Mouse (Mus musculus) liver, embryonic 16.5 days (tissue): Measurements from ENCODE around the gene Spata13. TPM values are rescaled to one million over a fixed set of nuclear protein-coding genes. Genes with fewer than 3 reads are reported as not detected.

Experiments
- ATAC-seq: fragments of 200-750 bp; cut with Nextera tagmentation; 2 replicates; pipeline ENCODE4 v1.8.0; 2017; ENCODE audit warnings: low read depth, mild to moderate bottlenecking, moderate number of reproducible peaks, moderate library complexity
- H3K27ac ChIP-seq: fragments of 300-500 bp; sonication (generic); 2 replicates; pipeline ENCODE4 v1.5.1; 2014; ENCODE audit warnings: mild to moderate bottlenecking, low read length
- H3K27me3 ChIP-seq: fragments of 300-500 bp; sonication (generic); 2 replicates; pipeline ENCODE4 v1.6.1; 2014; ENCODE audit warnings: low read depth, low read length, mixed read lengths; ENCODE audit not compliant: control insufficient read depth, insufficient read depth
- H3K36me3 ChIP-seq: fragments of 300-500 bp; sonication (generic); 2 replicates; pipeline ENCODE4 v1.6.1; 2014; ENCODE audit warnings: mild to moderate bottlenecking; ENCODE audit not compliant: control insufficient read depth, insufficient read depth
- H3K4me1 ChIP-seq: fragments of 300-500 bp; sonication (generic); 2 replicates; pipeline ENCODE4 v1.6.1; 2014; ENCODE audit warnings: low read depth, low read length, mixed read lengths; ENCODE audit not compliant: control insufficient read depth
- H3K4me2 ChIP-seq: fragments of 300-500 bp; sonication (generic); 2 replicates; pipeline ENCODE4 v1.6.1; 2014; ENCODE audit warnings: low read depth, low read length, mixed read lengths
- H3K4me3 ChIP-seq: fragments of 300-500 bp; sonication (generic); 2 replicates; pipeline ENCODE4 v1.5.1; 2014; ENCODE audit warnings: low read depth, mild to moderate bottlenecking, low read length
- H3K9ac ChIP-seq: fragments of 300-500 bp; sonication (generic); 2 replicates; pipeline ENCODE4 v1.6.1; 2014; ENCODE audit warnings: low read depth, low read length
- H3K9me3 ChIP-seq: fragments of 300-500 bp; sonication (generic); replicated peaks from 2 replicates; pipeline ENCODE4 v1.6.1; 2016; ENCODE audit warnings: low read length; ENCODE audit not compliant: control insufficient read depth
- WGBS: fragments of 180-500 bp; shearing (Covaris S2); extraction: QIAGEN DNeasy Blood & Tissue Kit; methylation state at CpG from one replicate; pipeline ENCODE4 v1.1.7; 2014; ENCODE audit not compliant: insufficient replicate concordance; 5-methylcytosine and 5-hydroxymethylcytosine counted together
- polyA plus RNA-seq: library from polyadenylated mRNA; unstranded; fragments of >200 nt; fragmentation: Nextera tagmentation; extraction: Ambion mirVana; gene quantifications from 2 replicates; pipeline ENCODE4 v1.2.1, GENCODE M21; 2015

The Spata13 gene
- polyA plus RNA-seq, 1 experiment from 2014 or later, result 21.5 TPM

DNA sequence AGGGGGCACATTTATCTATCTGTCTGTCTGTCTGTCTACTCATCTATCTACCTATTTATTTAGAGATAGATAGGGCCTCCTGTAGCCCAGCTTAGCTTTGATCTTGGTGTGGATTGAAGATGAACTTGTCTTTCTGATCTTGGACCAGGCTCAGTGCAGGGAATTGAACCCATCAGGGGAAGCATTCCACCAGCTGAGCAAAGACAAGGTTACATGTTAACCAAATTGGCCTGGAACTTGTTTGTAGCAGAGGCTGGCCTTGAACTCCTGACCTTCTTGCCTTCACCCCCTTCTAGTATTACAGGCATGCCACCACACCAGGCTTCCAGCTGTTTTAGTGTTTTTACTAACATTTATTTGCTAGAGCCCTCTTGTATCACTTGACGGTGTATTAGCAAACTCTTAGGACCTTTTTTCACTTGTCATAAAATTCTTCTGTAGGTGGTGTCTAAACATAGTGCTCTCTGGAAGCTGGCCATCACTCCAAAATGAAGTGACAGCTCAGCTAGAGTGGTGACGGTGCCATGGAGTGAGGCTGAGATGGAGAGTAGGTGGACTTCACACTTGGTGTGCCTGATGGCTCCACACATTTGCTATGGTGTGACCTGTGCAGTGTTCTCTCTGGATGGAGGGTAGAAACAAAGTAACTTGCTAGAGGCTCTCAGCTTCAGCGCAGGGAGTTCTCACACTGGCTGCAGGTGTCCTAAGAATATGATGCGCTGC is 163.0 kb downstream of the Spata13 start:
- no peaks in the 10 kb centered on the region for H3K27me3 ChIP-seq
- H3K9me3 ChIP-seq, result no peaks in the 10 kb centered on the region
- H3K27ac ChIP-seq, result no peak overlapping the region
- H3K4me3 ChIP-seq, result no peak overlapping the region
- WGBS, result 72% methylated on average over 4 of the region's 4 CpGs
- no peaks in the 10 kb centered on the region for H3K4me1 ChIP-seq
- ATAC-seq, result peak; percentile 67
- no peak overlapping the region for H3K9ac ChIP-seq
- H3K36me3 ChIP-seq, result no peaks in the 10 kb centered on the region
- H3K4me2 ChIP-seq, result no peak overlapping the region

- Histone ChIP-seq H3K4me3 (no peak overlapping the region), H3K36me3 (no peaks in the 10 kb centered on the region), H3K9me3 (no peaks in the 10 kb centered on the region), H3K27me3 (no peaks in the 10 kb centered on the region), H3K27ac (no peak overlapping the region), H3K4me1 (no peaks in the 10 kb centered on the region), H3K9ac (no peak overlapping the region), H3K4me2 (no peak overlapping the region)
- 61% methylated on average over 5 of the region's 5 CpGs for WGBS
- no peak for ATAC-seq
Measured at GRCm38 (mm10) chr14:60797596-60797995, 163.8 kb downstream of the Spata13 start.

- WGBS, result 85% methylated on average over 4 of the region's 4 CpGs
- no peak overlapping the region for H3K4me2 ChIP-seq
- no peak overlapping the region for H3K4me3 ChIP-seq
- H3K27ac ChIP-seq, result no peak overlapping the region
- no peaks in the 10 kb centered on the region for H3K4me1 ChIP-seq
- H3K27me3 ChIP-seq, result no peaks in the 10 kb centered on the region
- H3K36me3 ChIP-seq, result no peaks in the 10 kb centered on the region
- H3K9me3 ChIP-seq, result no peaks in the 10 kb centered on the region
- H3K9ac ChIP-seq, result no peak overlapping the region
- ATAC-seq, result no peak
Measured at GRCm38 (mm10) chr14:60798721-60799120, 164.9 kb downstream of the Spata13 start.

DNA sequence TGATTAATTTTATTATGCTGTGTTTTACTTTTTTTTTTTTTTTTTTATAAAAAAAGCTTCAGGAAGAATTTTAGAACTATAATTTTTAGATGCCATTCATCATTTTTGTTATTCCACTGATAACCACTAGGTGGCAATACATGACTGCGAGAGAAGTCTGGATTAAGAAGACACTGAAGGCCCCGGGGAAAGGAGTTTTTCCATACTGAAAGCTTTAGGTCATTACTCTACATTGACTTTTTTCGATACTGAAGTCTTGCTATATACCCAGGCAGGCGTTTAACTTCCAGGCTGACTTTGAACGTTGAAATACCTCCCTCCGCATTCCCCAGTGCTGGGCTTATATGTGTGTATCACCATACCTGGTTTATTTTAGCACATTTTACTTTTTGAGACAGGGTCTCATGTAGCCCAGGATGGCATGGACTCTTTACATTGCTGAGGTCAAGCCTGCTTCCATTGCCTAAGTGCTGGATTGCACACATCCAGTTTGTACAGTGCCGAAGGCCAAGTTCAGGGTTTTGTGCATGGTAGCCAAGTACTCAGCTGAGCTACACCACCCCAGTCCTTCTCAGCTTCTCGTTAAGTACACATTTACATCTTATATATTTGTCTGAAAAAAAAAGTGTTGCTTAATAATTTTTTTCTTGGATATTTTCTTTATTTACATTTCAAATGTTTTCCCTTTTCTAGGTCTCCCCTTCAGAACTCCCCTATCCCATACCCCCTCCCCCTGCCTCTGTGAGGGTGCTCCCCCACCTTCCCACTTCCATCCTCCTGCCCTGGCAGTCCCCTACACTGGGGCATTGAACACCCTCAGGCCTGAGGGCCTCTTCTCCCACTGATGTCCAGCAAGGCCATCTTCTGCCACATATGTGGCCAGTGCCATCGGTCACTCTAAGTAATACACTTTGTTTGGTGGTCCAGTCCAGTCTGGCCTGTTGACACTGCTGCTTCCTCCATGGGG is 166.2 kb downstream of the Spata13 start:
- no peaks in the 10 kb centered on the region for H3K4me1 ChIP-seq
- no peak overlapping the region for H3K9ac ChIP-seq
- no peaks in the 10 kb centered on the region for H3K36me3 ChIP-seq
- WGBS, result 45% methylated on average over 9 of the region's 9 CpGs
- H3K4me2 ChIP-seq, result no peak overlapping the region
- H3K27me3 ChIP-seq, result no peaks in the 10 kb centered on the region
- ATAC-seq, result no peak
- H3K27ac ChIP-seq, result no peak overlapping the region
- no peaks in the 10 kb centered on the region for H3K9me3 ChIP-seq
- H3K4me3 ChIP-seq, result no peak overlapping the region

DNA sequence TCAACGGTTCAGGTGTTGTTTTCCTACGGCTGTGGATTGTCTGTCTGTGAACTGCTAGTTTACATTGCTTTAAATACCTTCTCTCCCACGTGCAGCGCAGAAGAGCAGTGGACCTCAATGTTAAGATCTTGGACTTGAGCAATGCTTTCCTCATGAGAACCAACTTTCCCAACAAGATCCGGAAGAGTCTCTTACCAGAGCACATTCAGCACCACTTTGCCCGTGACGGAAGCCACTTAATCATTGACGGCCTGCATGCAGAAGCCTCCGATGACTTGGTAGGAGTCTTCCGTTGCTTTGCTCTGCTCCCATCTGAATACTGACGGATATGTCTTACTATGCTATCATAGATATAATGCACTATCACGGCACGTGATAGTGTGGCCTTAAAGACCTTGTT is 168.2 kb downstream of the Spata13 start:
- no peak for ATAC-seq
- H3K4me3 ChIP-seq, result no peak overlapping the region
- no peak overlapping the region for H3K4me2 ChIP-seq
- H3K27me3 ChIP-seq, result no peaks in the 10 kb centered on the region
- H3K4me1 ChIP-seq, result no peaks in the 10 kb centered on the region
- H3K27ac ChIP-seq, result no peak overlapping the region
- no peak overlapping the region for H3K9ac ChIP-seq
- WGBS, result 87% methylated on average over 13 of the region's 13 CpGs
- H3K9me3 ChIP-seq, result no peaks in the 10 kb centered on the region
- no peaks in the 10 kb centered on the region for H3K36me3 ChIP-seq

GRCm38 (mm10) chr14:60804978-60805377 is 171.2 kb downstream of the Spata13 start:
- no peak overlapping the region for H3K9ac ChIP-seq
- no peak overlapping the region for H3K4me3 ChIP-seq
- no peaks in the 10 kb centered on the region for H3K4me1 ChIP-seq
- H3K9me3 ChIP-seq, result no peaks in the 10 kb centered on the region
- no peak for ATAC-seq
- WGBS, result 69% methylated on average over 9 of the region's 9 CpGs
- H3K4me2 ChIP-seq, result no peak overlapping the region
- no peaks in the 10 kb centered on the region for H3K27me3 ChIP-seq
- no peak overlapping the region for H3K27ac ChIP-seq
- no peaks in the 10 kb centered on the region for H3K36me3 ChIP-seq

DNA sequence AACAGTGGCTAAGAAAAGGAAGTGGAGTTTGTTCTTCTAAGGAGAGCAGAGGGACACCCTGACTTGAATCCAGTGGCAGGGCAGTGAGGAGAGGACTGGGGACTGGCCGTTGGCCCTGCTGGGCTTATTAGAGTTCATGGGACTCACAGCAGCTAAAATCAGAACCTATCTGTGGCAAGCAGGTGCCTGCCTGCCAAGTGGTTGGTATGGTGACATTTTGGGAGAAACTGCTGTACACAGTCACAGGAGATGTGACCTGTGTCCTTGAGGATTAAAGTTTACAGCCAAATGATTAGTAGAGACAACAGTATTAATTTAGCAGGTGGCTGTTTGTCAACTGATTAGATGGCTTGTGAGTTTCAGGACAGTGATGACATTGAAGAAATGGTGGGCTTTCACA is 172.1 kb downstream of the Spata13 start:
- Histone ChIP-seq H3K9ac (no peak overlapping the region), H3K27ac (no peak overlapping the region), H3K4me2 (no peak overlapping the region), H3K36me3 (no peaks in the 10 kb centered on the region), H3K4me1 (no peaks in the 10 kb centered on the region), H3K9me3 (no peaks in the 10 kb centered on the region), H3K27me3 (no peaks in the 10 kb centered on the region), H3K4me3 (no peak overlapping the region)
- ATAC-seq, result no peak
- 60% methylated on average over 1 of the region's 1 CpGs for WGBS

- H3K9ac ChIP-seq, result no peak overlapping the region
- H3K27ac ChIP-seq, result no peak overlapping the region
- 64% methylated on average over 11 of the region's 11 CpGs for WGBS
- H3K4me3 ChIP-seq, result no peak overlapping the region
- H3K36me3 ChIP-seq, result no peaks in the 10 kb centered on the region
- ATAC-seq, result no peak
- H3K9me3 ChIP-seq, result no peaks in the 10 kb centered on the region
- no peaks in the 10 kb centered on the region for H3K4me1 ChIP-seq
- H3K4me2 ChIP-seq, result no peak overlapping the region
- H3K27me3 ChIP-seq, result no peaks in the 10 kb centered on the region
Measured at GRCm38 (mm10) chr14:60806891-60807344, 173.1 kb downstream of the Spata13 start.

GRCm38 (mm10) chr14:60809881-60810280 is 176.1 kb downstream of the Spata13 start:
- no peak overlapping the region for H3K4me2 ChIP-seq
- H3K27me3 ChIP-seq, result no peaks in the 10 kb centered on the region
- no peaks in the 10 kb centered on the region for H3K4me1 ChIP-seq
- H3K9ac ChIP-seq, result no peak overlapping the region
- WGBS, result 81% methylated on average over 8 of the region's 8 CpGs
- H3K36me3 ChIP-seq, result no peaks in the 10 kb centered on the region
- no peak overlapping the region for H3K4me3 ChIP-seq
- no peaks in the 10 kb centered on the region for H3K9me3 ChIP-seq
- ATAC-seq, result no peak
- H3K27ac ChIP-seq, result no peak overlapping the region
